Mouse (Mus musculus): Measurements from ENCODE around the gene Foxn1.

DNA sequence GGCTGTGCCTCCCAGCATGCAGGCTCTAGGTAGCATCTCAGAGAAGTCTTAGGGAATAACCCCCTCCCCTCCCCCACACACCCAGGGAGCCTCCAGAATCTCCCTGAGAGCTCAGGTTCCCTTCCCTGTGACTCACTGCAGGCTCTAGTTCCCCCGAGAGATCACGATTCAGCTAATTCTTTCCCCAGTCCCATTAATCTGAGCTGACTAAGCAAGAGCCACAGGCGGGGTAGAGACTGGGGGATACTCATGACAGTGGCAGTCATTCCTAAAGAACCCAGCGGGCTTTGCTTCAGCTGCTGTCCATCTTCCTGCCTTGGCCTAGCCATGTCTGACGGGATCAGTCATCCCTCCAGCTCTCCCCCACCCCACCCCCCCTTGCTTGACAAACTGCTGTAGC is 3.7 kb downstream of the Foxn1 start:
- TF ChIP-seq EP300 (IDR thresholded peaks at IDR 0.05) (no peak), CTCF (IDR thresholded peaks at IDR 0.05) (no peak)

Measured in lung, postnatal 0 days (tissue).